Mouse (Mus musculus) G1E-ER4 (cell line): Measurements from ENCODE around the gene Tnfsf11. TPM values are rescaled to one million over a fixed set of nuclear protein-coding genes. Genes with fewer than 3 reads are reported as not detected.

Experiments used
- GATA1 ChIP-seq: IDR thresholded peaks from one replicate; pipeline ENCODE4 v1.8.0; 2012; ENCODE audit warnings: low read length, inconsistent platforms
- polyA plus RNA-seq: library from polyadenylated mRNA; stranded (reverse); fragments of >175 nt; gene quantifications from 2 replicates; pipeline ENCODE4 v1.2.3, GENCODE M21; 2012

Tnfsf11 gene
- polyA plus RNA-seq, 1 experiment, result not detected

- TF ChIP-seq GATA1, result no peak
Measured at GRCm38 (mm10) chr14:78319000-78319399, 11.2 kb upstream of the Tnfsf11 start.

GRCm38 (mm10) chr14:78317623-78318022 is 9.8 kb upstream of the Tnfsf11 start:
- no peak for TF ChIP-seq GATA1

- TF ChIP-seq GATA1, result no peak
Measured at GRCm38 (mm10) chr14:78300914-78301313, 6.9 kb downstream of the Tnfsf11 start.

- no peak for TF ChIP-seq GATA1
Measured at GRCm38 (mm10) chr14:78292687-78293086, 15.2 kb downstream of the Tnfsf11 start.

- TF ChIP-seq GATA1, result no peak
Measured at GRCm38 (mm10) chr14:78289912-78290523, 17.8 kb downstream of the Tnfsf11 start.

- TF ChIP-seq GATA1, result no peak
Measured at GRCm38 (mm10) chr14:78288903-78289302, 18.9 kb downstream of the Tnfsf11 start.

- TF ChIP-seq GATA1, result no peak
Measured at GRCm38 (mm10) chr14:78287906-78288800, 19.7 kb downstream of the Tnfsf11 start.

GRCm38 (mm10) chr14:78286011-78286548 is 21.8 kb downstream of the Tnfsf11 start:
- no peak for TF ChIP-seq GATA1

- no peak for TF ChIP-seq GATA1
Measured at GRCm38 (mm10) chr14:78282490-78282889, 25.4 kb downstream of the Tnfsf11 start.

GRCm38 (mm10) chr14:78276395-78276930 is 31.4 kb downstream of the Tnfsf11 start:
- no peak for TF ChIP-seq GATA1

GRCm38 (mm10) chr14:78274851-78275250 is 33.0 kb downstream of the Tnfsf11 start:
- no peak for TF ChIP-seq GATA1

GRCm38 (mm10) chr14:78274146-78274545 is 33.7 kb downstream of the Tnfsf11 start:
- TF ChIP-seq GATA1, result no peak

- no peak for TF ChIP-seq GATA1
Measured at GRCm38 (mm10) chr14:78273571-78273970, 34.3 kb downstream of the Tnfsf11 start.

GRCm38 (mm10) chr14:78264876-78265275 is 43.0 kb downstream of the Tnfsf11 start:
- no peak for TF ChIP-seq GATA1

GRCm38 (mm10) chr14:78262596-78262995 is 45.2 kb downstream of the Tnfsf11 start:
- no peak for TF ChIP-seq GATA1

- TF ChIP-seq GATA1, result no peak
Measured at GRCm38 (mm10) chr14:78261246-78261645, 46.6 kb downstream of the Tnfsf11 start.
